Mouse (Mus musculus) MEL (cell line): ENCODE results near the gene Snd1. TPM values are rescaled to one million over a fixed set of nuclear protein-coding genes. Genes with fewer than 3 reads are reported as not detected.

Experiments
- DNase-seq: peaks from one replicate; pipeline ENCODE4 v3.0.0; 2011; ENCODE audit warnings: low read depth, low spot score
- H3K27ac ChIP-seq: 2 replicates; pipeline ENCODE4 v1.5.1; 2012; ENCODE audit warnings: low read depth, mild to moderate bottlenecking, control low read depth, low read length, moderate library complexity; ENCODE audit not compliant: control insufficient read depth
- H3K27me3 ChIP-seq, 2 experiments: fragments of 150-350 bp in 1 of 2; sonication (generic) in 1 of 2; 2 replicates each; pipeline ENCODE4 v1.6.1; 2012; ENCODE audit warnings: low read length in 2 of 2, mild to moderate bottlenecking in 2 of 2, improper control_type of control experiment in 1 of 2, moderate library complexity in 1 of 2; ENCODE audit not compliant: insufficient read depth in 2 of 2, control insufficient read depth in 1 of 2
- H3K36me3 ChIP-seq, 2 experiments: 2 replicates each; pipeline ENCODE4 v1.6.1; 2012 to 2014; ENCODE audit warnings: low read length in 2 of 2, improper control_type of control experiment in 1 of 2, inconsistent platforms in 1 of 2, mild to moderate bottlenecking in 1 of 2; ENCODE audit not compliant: insufficient read depth in 2 of 2, control insufficient read depth in 1 of 2
- H3K4me1 ChIP-seq, 2 experiments: fragments of 150-350 bp in 1 of 2; sonication (generic) in 1 of 2; 2 replicates each; pipeline ENCODE4 v1.6.1; 2012; ENCODE audit warnings: low read length in 2 of 2, improper control_type of control experiment in 1 of 2, mild to moderate bottlenecking in 1 of 2; ENCODE audit not compliant: insufficient read depth in 2 of 2, control insufficient read depth in 1 of 2
- H3K4me3 ChIP-seq, 2 experiments: fragments of 150-350 bp in 1 of 2; sonication (generic) in 1 of 2; 2 replicates each; pipeline ENCODE4 v1.5.1; 2012; ENCODE audit warnings: low read depth in 2 of 2, low read length in 2 of 2, mild to moderate bottlenecking in 2 of 2, moderate library complexity in 2 of 2, control low read depth in 1 of 2, improper control_type of control experiment in 1 of 2; ENCODE audit not compliant: control insufficient read depth in 1 of 2, insufficient read depth in 1 of 2
- H3K79me2 ChIP-seq: 2 replicates; pipeline ENCODE4 v1.6.1; 2012; ENCODE audit warnings: mild to moderate bottlenecking, low read length, moderate library complexity; ENCODE audit not compliant: control insufficient read depth, poor library complexity, insufficient read depth
- H3K9ac ChIP-seq: 2 replicates; pipeline ENCODE4 v1.6.1; 2012; ENCODE audit warnings: low read depth, mild to moderate bottlenecking, control low read depth, low read length, moderate library complexity; ENCODE audit not compliant: control insufficient read depth, poor library complexity, severe bottlenecking
- H3K9me3 ChIP-seq: fragments of 150-350 bp; sonication (generic); replicated peaks from 2 replicates; pipeline ENCODE4 v1.6.1; 2012; ENCODE audit warnings: mild to moderate bottlenecking, low read length, improper control_type of control experiment, moderate library complexity; ENCODE audit not compliant: insufficient read depth
- BHLHE40 ChIP-seq: IDR thresholded peaks from 2 replicates; pipeline ENCODE4 v1.6.1; 2012; ENCODE audit warnings: low read depth, mild to moderate bottlenecking, inconsistent platforms, low read length, improper control_type of control experiment, borderline replicate concordance
- CTCF ChIP-seq, 3 experiments: IDR thresholded peaks in 2 of 3; conservative IDR thresholded peaks in 1 of 3; 2 replicates each; pipeline ENCODE4 v1.5.1; 2011 to 2012; ENCODE audit warnings: low read length in 3 of 3, low read depth in 2 of 3, mild to moderate bottlenecking in 2 of 3, improper control_type of control experiment in 1 of 3, inconsistent platforms in 1 of 3, mixed read lengths in 1 of 3, moderate library complexity in 1 of 3; ENCODE audit not compliant: control insufficient read depth in 1 of 3, insufficient read depth in 1 of 3, poor library complexity in 1 of 3, severe bottlenecking in 1 of 3
- ELF1 ChIP-seq: IDR thresholded peaks from 2 replicates; pipeline ENCODE4 v1.6.1; 2014; ENCODE audit warnings: low read depth, mild to moderate bottlenecking, inconsistent platforms, low read length, improper control_type of control experiment, moderate library complexity
- EP300 ChIP-seq, 2 experiments: IDR thresholded peaks; 2 replicates each; pipeline ENCODE4 v1.6.1; 2011; ENCODE audit warnings: improper control_type of control experiment in 2 of 2, low read length in 2 of 2, low read depth in 1 of 2, mild to moderate bottlenecking in 1 of 2
- ETS1 ChIP-seq: IDR thresholded peaks from 2 replicates; pipeline ENCODE4 v1.6.1; 2012; ENCODE audit warnings: low read depth, mild to moderate bottlenecking, inconsistent platforms, low read length, improper control_type of control experiment, moderate library complexity
- GABPA ChIP-seq: IDR thresholded peaks from 2 replicates; pipeline ENCODE4 v1.6.1; 2012; ENCODE audit warnings: low read depth, mild to moderate bottlenecking, inconsistent platforms, low read length, improper control_type of control experiment, moderate library complexity
- GATA1 ChIP-seq: IDR thresholded peaks from 2 replicates; pipeline ENCODE4 v1.6.1; 2011; ENCODE audit warnings: low read depth, low read length, improper control_type of control experiment
- HCFC1 ChIP-seq: IDR thresholded peaks from 2 replicates; pipeline ENCODE4 v1.6.1; 2012; ENCODE audit warnings: low read depth, mild to moderate bottlenecking, inconsistent platforms, low read length, improper control_type of control experiment, moderate library complexity
- JUND ChIP-seq: IDR thresholded peaks from 2 replicates; pipeline ENCODE4 v1.6.1; 2011; ENCODE audit warnings: low read depth, mild to moderate bottlenecking, improper control_type of control experiment, low read length
- KAT2A ChIP-seq: conservative IDR thresholded peaks from 2 replicates; pipeline ENCODE4 v1.6.1; 2012; ENCODE audit warnings: low read depth, low read length, improper control_type of control experiment, inconsistent platforms
- MAX ChIP-seq: IDR thresholded peaks from 2 replicates; pipeline ENCODE4 v1.6.1; 2011; ENCODE audit warnings: low read length, improper control_type of control experiment
- MEF2A ChIP-seq: IDR thresholded peaks from 2 replicates; pipeline ENCODE4 v1.6.1; 2014; ENCODE audit warnings: low read depth, mild to moderate bottlenecking, inconsistent platforms, low read length, improper control_type of control experiment; ENCODE audit not compliant: poor library complexity, insufficient replicate concordance, severe bottlenecking; ENCODE audit errors: extremely low read depth
- MYB ChIP-seq: IDR thresholded peaks from 2 replicates; pipeline ENCODE4 v1.6.1; 2011; ENCODE audit warnings: mild to moderate bottlenecking, low read depth, low read length, improper control_type of control experiment
- MYC ChIP-seq: IDR thresholded peaks from 2 replicates; pipeline ENCODE4 v1.6.1; 2011; ENCODE audit warnings: low read depth, mild to moderate bottlenecking, low read length, improper control_type of control experiment, moderate library complexity
- NELFE ChIP-seq: IDR thresholded peaks from 2 replicates; pipeline ENCODE4 v1.6.1; 2011; ENCODE audit warnings: low read depth, low read length, improper control_type of control experiment
- NRF1 ChIP-seq: IDR thresholded peaks from 2 replicates; pipeline ENCODE4 v1.6.1; 2014; ENCODE audit warnings: low read depth, mild to moderate bottlenecking, inconsistent platforms, low read length, improper control_type of control experiment, moderate library complexity; ENCODE audit not compliant: poor library complexity, insufficient read depth, severe bottlenecking
- POLR2AphosphoS2 ChIP-seq: IDR thresholded peaks from 2 replicates; pipeline ENCODE4 v1.6.1; 2011; ENCODE audit warnings: low read length, improper control_type of control experiment
- POLR2AphosphoS5 ChIP-seq: IDR thresholded peaks from 2 replicates; pipeline ENCODE4 v1.6.1; 2012; ENCODE audit warnings: low read depth, borderline replicate concordance, mild to moderate bottlenecking, inconsistent platforms, low read length, moderate library complexity, mixed read lengths
- RAD21 ChIP-seq: IDR thresholded peaks from 2 replicates; pipeline ENCODE4 v1.6.1; 2011; ENCODE audit warnings: mild to moderate bottlenecking, low read depth, low read length, improper control_type of control experiment
- RCOR1 ChIP-seq: IDR thresholded peaks from 2 replicates; pipeline ENCODE4 v1.6.1; 2012; ENCODE audit warnings: low read depth, mild to moderate bottlenecking, inconsistent platforms, low read length, improper control_type of control experiment
- SMC3 ChIP-seq: IDR thresholded peaks from 2 replicates; pipeline ENCODE4 v1.6.1; 2011; ENCODE audit warnings: low read depth, low read length, improper control_type of control experiment
- TAL1 ChIP-seq: IDR thresholded peaks from 2 replicates; pipeline ENCODE4 v1.6.1; 2012; ENCODE audit warnings: mild to moderate bottlenecking, inconsistent platforms, low read length, moderate library complexity, mixed read lengths
- TBP ChIP-seq: IDR thresholded peaks from 2 replicates; pipeline ENCODE4 v1.8.0; 2011; ENCODE audit warnings: low read depth, low read length, improper control_type of control experiment
- TCF12 ChIP-seq: IDR thresholded peaks from 2 replicates; pipeline ENCODE4 v1.6.1; 2014; ENCODE audit warnings: low read depth, mild to moderate bottlenecking, inconsistent platforms, low read length, improper control_type of control experiment, moderate library complexity
- UBTF ChIP-seq: IDR thresholded peaks from 2 replicates; pipeline ENCODE4 v1.6.1; 2012; ENCODE audit warnings: low read depth, mild to moderate bottlenecking, inconsistent platforms, low read length, improper control_type of control experiment, moderate library complexity, borderline replicate concordance; ENCODE audit not compliant: insufficient read depth
- USF2 ChIP-seq, 2 experiments: IDR thresholded peaks; 2 replicates each; pipeline ENCODE4 v1.6.1; 2011 to 2012; ENCODE audit warnings: improper control_type of control experiment in 2 of 2, low read length in 2 of 2, borderline replicate concordance in 1 of 2, inconsistent platforms in 1 of 2, low read depth in 1 of 2, mild to moderate bottlenecking in 1 of 2; ENCODE audit not compliant: insufficient read depth in 1 of 2
- ZC3H11A ChIP-seq: IDR thresholded peaks from 2 replicates; pipeline ENCODE4 v1.6.1; 2012; ENCODE audit warnings: low read depth, mild to moderate bottlenecking, inconsistent platforms, low read length, improper control_type of control experiment
- ZMIZ1 ChIP-seq: IDR thresholded peaks from 2 replicates; pipeline ENCODE4 v1.6.1; 2012; ENCODE audit warnings: low read depth, mild to moderate bottlenecking, inconsistent platforms, low read length, improper control_type of control experiment, moderate library complexity
- polyA plus RNA-seq, 2 experiments: library from polyadenylated mRNA; stranded (reverse) in 1 of 2; unstranded in 1 of 2; fragments of >175 nt in 1 of 2; fragments of >200 nt in 1 of 2; gene quantifications; 2 replicates each; pipeline versions ENCODE4 v1.2.1 to v1.2.4; 2012; ENCODE audit warnings: low replicate concordance in 2 of 2, low read depth in 1 of 2; ENCODE audit not compliant: insufficient read length in 2 of 2, insufficient read depth in 1 of 2, missing spikeins in 1 of 2
- total RNA-seq: library from RNA; depleted of rRNA; stranded (reverse); fragments of 300-350 nt; gene quantifications from 2 replicates; pipeline ENCODE4 v1.2.3, GENCODE M21; 2012

Gene Snd1
- total and polyA plus RNA-seq, 3 experiments: 192 to 280 TPM; not detected in 1

- no peak overlapping the region for H3K4me3 ChIP-seq
- DNase-seq: no peak
- peaks cover 2% of the 10 kb centered on the region; the same call in 1 of the 2 replicates for H3K79me2 ChIP-seq
- H3K36me3 ChIP-seq: peaks cover 0 to 15% of the 10 kb centered on the region in 2 experiments
- no peak overlapping the region for H3K9ac ChIP-seq
- H3K9me3 ChIP-seq: no peaks in the 10 kb centered on the region
- no peak overlapping the region for H3K27ac ChIP-seq
- TF ChIP-seq JUND (no peak), CTCF (IDR thresholded peaks at IDR 0.05 in 2 of 3, conservative IDR thresholded peaks at IDR 0.05 in 1 of 3; ENCODE audit: control insufficient read depth in 1 of 3, insufficient read depth in 1 of 3, low read depth in 2 of 3, low read length in 3 of 3, poor library complexity in 1 of 3, severe bottlenecking in 1 of 3) (no peak), TAL1 (no peak), USF2 (IDR thresholded peaks at IDR 0.05; ENCODE audit: borderline replicate concordance in 1 of 2, insufficient read depth in 1 of 2, low read depth in 1 of 2, low read length in 2 of 2) (no peak), NELFE (no peak), TBP (no peak), MAX (no peak), POLR2AphosphoS5 (no peak), KAT2A (no peak), GABPA (no peak), SMC3 (no peak), ELF1 (no peak), UBTF (no peak), NRF1 (no peak), RAD21 (no peak), GATA1 (no peak), BHLHE40 (no peak), POLR2AphosphoS2 (no peak), ZMIZ1 (no peak)
- H3K27me3 ChIP-seq: no peaks in the 10 kb centered on the region
- peaks cover 5 to 14% of the 10 kb centered on the region in 2 experiments for H3K4me1 ChIP-seq
Measured at GRCm38 (mm10) chr6:28674686-28675085, 199.7 kb downstream of the Snd1 start.

DNA sequence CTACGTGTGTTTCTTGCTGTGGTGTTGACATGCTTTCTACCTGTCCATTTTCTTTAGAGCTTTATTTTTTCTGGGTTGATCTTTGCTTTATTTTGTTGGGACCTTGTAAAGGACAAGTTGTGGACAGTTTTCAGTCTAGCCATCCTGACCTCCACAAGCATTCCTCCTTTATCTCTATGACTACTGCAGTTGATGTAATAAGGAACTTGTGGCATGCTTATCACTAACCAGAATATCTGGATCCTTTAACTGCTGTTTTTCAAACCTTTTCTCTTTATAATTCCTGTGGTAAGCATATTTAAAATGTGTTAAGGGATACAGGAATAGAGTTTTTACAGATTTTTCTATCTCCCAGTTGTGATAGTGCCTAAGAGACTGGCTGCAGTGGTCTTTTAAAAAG, 204.0 kb downstream of the Snd1 start:
- TF ChIP-seq TBP (no peak), ZMIZ1 (no peak), JUND (no peak), MYC (no peak), MYB (peak; percentile 34), RCOR1 (peak; percentile 67; the same call in 1 of the 2 replicates), ELF1 (no peak), HCFC1 (no peak), ZC3H11A (no peak), TCF12 (peak; percentile 55; the same call in 1 of the 2 replicates), CTCF (IDR thresholded peaks at IDR 0.05 in 2 of 3, conservative IDR thresholded peaks at IDR 0.05 in 1 of 3; ENCODE audit: control insufficient read depth in 1 of 3, insufficient read depth in 1 of 3, low read depth in 2 of 3, low read length in 3 of 3, poor library complexity in 1 of 3, severe bottlenecking in 1 of 3) (no peak), MAX (no peak), NELFE (no peak), ETS1 (peak; percentile 59), NRF1 (no peak), EP300 (IDR thresholded peaks at IDR 0.05; ENCODE audit: low read depth in 1 of 2, low read length in 2 of 2) (peak; percentile 78 to 84), GATA1 (peak; percentile 79), GABPA (no peak), MEF2A (no peak)
- Histone ChIP-seq H3K36me3 (peaks cover 5 to 17% of the 10 kb centered on the region in 2 experiments), H3K9ac (no peak overlapping the region), H3K4me1 (peaks cover 5 to 14% of the 10 kb centered on the region in 2 experiments), H3K27me3 (no peaks in the 10 kb centered on the region), H3K9me3 (no peaks in the 10 kb centered on the region), H3K79me2 (peaks cover 2% of the 10 kb centered on the region; the same call in 1 of the 2 replicates), H3K4me3 (no peak overlapping the region), H3K27ac (peak overlapping the region; percentile 49; the same call in 1 of the 2 replicates)
- peak; percentile 34 for DNase-seq
